Mouse (Mus musculus): Measurements from ENCODE around the gene Flt3l. TPM values are rescaled to one million over a fixed set of nuclear protein-coding genes. Genes with fewer than 3 reads are reported as not detected.
"Not testable (repeated sequence)": the region's sequence is repeated elsewhere in the genome, so short reads cannot be mapped to it uniquely, and the experiment has no call there.

The Flt3l gene
- polyA plus RNA-seq, 1 experiment = 6.8 TPM

- H3K27ac ChIP-seq (replicated peaks; ENCODE audit: low read depth, low read length); H3K4me1 ChIP-seq (ENCODE audit: control insufficient read depth, insufficient read depth, insufficient read length, low read length); H3K4me3 ChIP-seq (ENCODE audit: insufficient read depth, low read depth, low read length): not testable (repeated sequence)
Measured at GRCm38 (mm10) chr7:45110089-45110488, 26.1 kb downstream of the Flt3l start.

- H3K4me1 ChIP-seq (ENCODE audit: control insufficient read depth, insufficient read depth, insufficient read length, low read length) = peaks cover 9% of the 10 kb centered on the region
- H3K27ac ChIP-seq (replicated peaks; ENCODE audit: low read depth, low read length) = no peak overlapping the region
- H3K4me3 ChIP-seq (ENCODE audit: insufficient read depth, low read depth, low read length) = no peak overlapping the region
Measured at GRCm38 (mm10) chr7:45107052-45107645, 29.1 kb downstream of the Flt3l start.

- Histone ChIP-seq H3K4me3 (ENCODE audit: insufficient read depth, low read depth, low read length) (no peak overlapping the region), H3K4me1 (ENCODE audit: control insufficient read depth, insufficient read depth, insufficient read length, low read length) (peaks cover 16% of the 10 kb centered on the region), H3K27ac (replicated peaks; ENCODE audit: low read depth, low read length) (no peak overlapping the region)
Measured at GRCm38 (mm10) chr7:45106441-45106840, 29.8 kb downstream of the Flt3l start.

- Histone ChIP-seq H3K4me1 (ENCODE audit: control insufficient read depth, insufficient read depth, insufficient read length, low read length) (peaks cover 22% of the 10 kb centered on the region), H3K4me3 (ENCODE audit: insufficient read depth, low read depth, low read length) (no peak overlapping the region), H3K27ac (replicated peaks; ENCODE audit: low read depth, low read length) (no peak overlapping the region)
Measured at GRCm38 (mm10) chr7:45105491-45105890, 30.7 kb downstream of the Flt3l start.

- H3K4me1 ChIP-seq (ENCODE audit: control insufficient read depth, insufficient read depth, insufficient read length, low read length) = peaks cover 24% of the 10 kb centered on the region
- H3K4me3 ChIP-seq (ENCODE audit: insufficient read depth, low read depth, low read length) = no peak overlapping the region
- no peak overlapping the region for H3K27ac ChIP-seq (replicated peaks; ENCODE audit: low read depth, low read length)
Measured at GRCm38 (mm10) chr7:45104941-45105340, 31.3 kb downstream of the Flt3l start.

- Histone ChIP-seq H3K27ac (replicated peaks; ENCODE audit: low read depth, low read length) (peak within 1 kb of the TSS; percentile 89), H3K4me1 (ENCODE audit: control insufficient read depth, insufficient read depth, insufficient read length, low read length) (peaks cover 29% of the 10 kb centered on the region)
Measured at GRCm38 (mm10) chr7:45103652-45104180, 32.5 kb downstream of the Flt3l start, which contains the start of gene Fcgrt. Fcgrt (minus strand) TSS chr7:45103851.

GRCm38 (mm10) chr7:45102940-45103585 lies 33.2 kb downstream of the Flt3l start:
- peaks cover 35% of the 10 kb centered on the region for H3K4me1 ChIP-seq (ENCODE audit: control insufficient read depth, insufficient read depth, insufficient read length, low read length)
- peak overlapping the region; percentile 89 for H3K27ac ChIP-seq (replicated peaks; ENCODE audit: low read depth, low read length)
- peak overlapping the region; percentile 76 for H3K4me3 ChIP-seq (ENCODE audit: insufficient read depth, low read depth, low read length)

More at GRCm38 (mm10) chr7:45103652-45104180, 32.5 kb downstream of the Flt3l start, which contains the start of gene Fcgrt:
- H3K4me3 ChIP-seq (ENCODE audit: insufficient read depth, low read depth, low read length) = peak within 1 kb of the TSS; percentile 76

GRCm38 (mm10) chr7:45102441-45102840 lies 33.8 kb downstream of the Flt3l start:
- Histone ChIP-seq H3K4me3 (ENCODE audit: insufficient read depth, low read depth, low read length) (peak overlapping the region; percentile 76), H3K27ac (replicated peaks; ENCODE audit: low read depth, low read length) (peak overlapping the region; percentile 89), H3K4me1 (ENCODE audit: control insufficient read depth, insufficient read depth, insufficient read length, low read length) (peaks cover 42% of the 10 kb centered on the region)

GRCm38 (mm10) chr7:45100046-45100445 lies 36.2 kb downstream of the Flt3l start:
- peak overlapping the region; percentile 86 for H3K27ac ChIP-seq (replicated peaks; ENCODE audit: low read depth, low read length)
- H3K4me3 ChIP-seq (ENCODE audit: insufficient read depth, low read depth, low read length) = peak overlapping the region; percentile 38
- H3K4me1 ChIP-seq (ENCODE audit: control insufficient read depth, insufficient read depth, insufficient read length, low read length) = peaks cover 43% of the 10 kb centered on the region

GRCm38 (mm10) chr7:45098541-45099240 lies 37.5 kb downstream of the Flt3l start:
- peak overlapping the region; percentile 45 for H3K27ac ChIP-seq (replicated peaks; ENCODE audit: low read depth, low read length)
- no peak overlapping the region for H3K4me3 ChIP-seq (ENCODE audit: insufficient read depth, low read depth, low read length)
- H3K4me1 ChIP-seq (ENCODE audit: control insufficient read depth, insufficient read depth, insufficient read length, low read length) = peaks cover 39% of the 10 kb centered on the region

- Histone ChIP-seq H3K4me1 (ENCODE audit: control insufficient read depth, insufficient read depth, insufficient read length, low read length) (peaks cover 37% of the 10 kb centered on the region), H3K27ac (replicated peaks; ENCODE audit: low read depth, low read length) (peak overlapping the region; percentile 68), H3K4me3 (ENCODE audit: insufficient read depth, low read depth, low read length) (no peak overlapping the region)
Measured at GRCm38 (mm10) chr7:45097479-45097878, 38.8 kb downstream of the Flt3l start.

GRCm38 (mm10) chr7:45095965-45096364 lies 40.3 kb downstream of the Flt3l start:
- not testable (repeated sequence) for H3K27ac ChIP-seq (replicated peaks; ENCODE audit: low read depth, low read length); H3K4me3 ChIP-seq (ENCODE audit: insufficient read depth, low read depth, low read length)
- H3K4me1 ChIP-seq (ENCODE audit: control insufficient read depth, insufficient read depth, insufficient read length, low read length) = peaks cover 30% of the 10 kb centered on the region

- H3K27ac ChIP-seq (replicated peaks; ENCODE audit: low read depth, low read length) = peak overlapping the region; percentile 38; the same call in 1 of the 2 replicates
- no peak overlapping the region for H3K4me3 ChIP-seq (ENCODE audit: insufficient read depth, low read depth, low read length)
- H3K4me1 ChIP-seq (ENCODE audit: control insufficient read depth, insufficient read depth, insufficient read length, low read length) = peaks cover 26% of the 10 kb centered on the region
Measured at GRCm38 (mm10) chr7:45095367-45095766, 40.9 kb downstream of the Flt3l start.

GRCm38 (mm10) chr7:45094121-45094520 lies 42.1 kb downstream of the Flt3l start:
- no peak overlapping the region for H3K27ac ChIP-seq (replicated peaks; ENCODE audit: low read depth, low read length)
- H3K4me3 ChIP-seq (ENCODE audit: insufficient read depth, low read depth, low read length) = no peak overlapping the region
- H3K4me1 ChIP-seq (ENCODE audit: control insufficient read depth, insufficient read depth, insufficient read length, low read length) = peaks cover 21% of the 10 kb centered on the region

GRCm38 (mm10) chr7:45093516-45093905 lies 42.7 kb downstream of the Flt3l start:
- H3K4me3 ChIP-seq (ENCODE audit: insufficient read depth, low read depth, low read length) = no peak overlapping the region
- no peak overlapping the region for H3K27ac ChIP-seq (replicated peaks; ENCODE audit: low read depth, low read length)
- peaks cover 18% of the 10 kb centered on the region for H3K4me1 ChIP-seq (ENCODE audit: control insufficient read depth, insufficient read depth, insufficient read length, low read length)
